Mouse (Mus musculus) thymus, adult 2 months (tissue): ENCODE results near the gene Cd5.

ENCODE experiments used
- CTCF ChIP-seq: fragments of 200-500 bp; IDR thresholded peaks from 2 replicates; pipeline ENCODE4 v1.5.1; 2012; ENCODE audit warnings: mild to moderate bottlenecking, control low read depth, low read length, moderate library complexity, borderline replicate concordance; ENCODE audit not compliant: control insufficient read depth, poor library complexity, insufficient read depth; ENCODE audit errors: extremely low read depth
- POLR2A ChIP-seq: fragments of 200-500 bp; IDR thresholded peaks from 2 replicates; pipeline ENCODE4 v1.6.1; 2012; ENCODE audit warnings: mild to moderate bottlenecking, low read length, control low read depth, moderate library complexity; ENCODE audit not compliant: control insufficient read depth, poor library complexity, insufficient read depth; ENCODE audit errors: extremely low read depth

DNA sequence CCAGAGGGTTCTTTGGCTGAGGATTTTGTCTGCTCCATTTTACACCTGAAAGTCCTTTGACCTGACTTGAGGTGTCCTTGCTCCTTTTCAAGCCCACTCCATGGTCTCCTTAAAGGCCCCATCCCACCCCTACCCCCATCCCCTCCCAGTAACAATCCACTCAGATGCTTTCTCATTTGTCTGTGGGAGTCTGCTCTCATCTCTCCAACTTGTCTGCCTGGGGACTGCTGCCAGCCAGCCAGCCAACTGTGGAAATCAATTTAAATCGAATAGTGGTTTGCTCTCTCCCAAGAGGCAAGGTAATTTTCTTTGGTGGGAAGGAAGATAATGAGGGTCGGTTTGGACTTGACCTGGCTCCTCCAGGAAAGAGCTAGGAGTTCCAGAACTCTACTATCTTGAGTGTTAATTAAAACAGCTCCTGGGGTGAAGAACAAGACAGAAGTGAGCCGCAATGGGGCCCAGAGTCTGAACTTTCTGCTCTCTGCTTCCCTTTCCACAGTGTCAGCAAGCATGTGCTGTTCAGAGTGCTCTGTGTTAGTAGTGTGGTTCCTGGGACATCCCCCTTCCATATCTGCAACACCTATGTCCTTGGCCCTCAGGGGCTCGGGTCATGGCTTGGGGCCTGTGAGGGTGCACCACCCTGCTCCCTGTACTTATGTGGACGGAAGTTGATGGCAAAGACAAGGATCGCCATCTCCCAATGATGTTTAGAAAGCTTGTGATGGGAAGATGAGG, 30.1 kb upstream of the Cd5 start:
- TF ChIP-seq CTCF: no peak
- TF ChIP-seq POLR2A: no peak
